Mouse (Mus musculus) gastrocnemius, postnatal 25 days (tissue): ENCODE data around the gene Tanc1. TPM values are rescaled to one million over a fixed set of nuclear protein-coding genes. Genes with fewer than 3 reads are reported as not detected.

Experiments
- DNase-seq: peaks from one replicate; pipeline ENCODE4 v3.0.0; 2022
- total RNA-seq, 2 experiments: library from RNA; stranded (reverse); gene quantifications; 1 replicate in 1 of 2; 2 replicates in 1 of 2; pipeline ENCODE4 v1.2.3; 2021

The Tanc1 gene
- total RNA-seq, 2 experiments from 2014 or later: 6.2 to 7.9 TPM

DNA sequence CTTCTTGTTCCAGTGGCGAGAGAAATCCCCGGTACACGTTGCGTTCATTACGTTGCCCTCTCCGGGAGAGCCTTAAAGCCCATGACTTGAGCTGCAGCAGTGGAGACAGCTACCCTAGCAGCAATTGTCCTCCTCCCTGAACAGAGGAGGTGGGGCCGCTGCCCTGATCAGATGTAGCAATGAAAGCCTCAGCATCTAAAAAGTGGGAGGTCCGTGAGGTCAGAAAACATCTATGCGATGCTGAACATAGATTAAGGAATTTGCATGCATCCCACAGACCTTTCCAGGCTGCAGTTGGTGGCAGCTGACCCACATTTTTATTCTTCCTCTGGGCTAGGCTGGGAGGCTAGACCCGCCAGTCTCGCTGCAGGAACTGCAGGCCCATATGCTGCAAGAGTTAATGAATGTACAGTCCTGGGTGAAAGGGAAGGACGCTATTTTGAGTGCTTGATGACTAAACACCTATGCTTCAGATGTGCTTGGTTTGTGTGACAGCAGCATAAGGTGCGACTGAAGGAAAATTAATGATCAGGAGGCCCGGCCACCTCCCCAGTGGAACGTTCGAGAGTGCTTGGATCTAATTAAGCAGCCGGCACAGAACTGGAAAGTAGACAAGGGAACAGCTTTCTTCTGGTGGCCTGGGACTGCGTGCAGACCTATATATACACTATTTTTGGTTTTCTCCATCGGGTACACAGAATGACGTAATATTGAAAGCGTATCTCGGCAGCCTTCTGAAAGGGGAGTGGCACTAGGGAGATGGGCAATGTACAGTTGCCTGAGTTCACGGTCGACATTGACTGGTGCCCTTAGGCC lies 107.0 kb downstream of the Tanc1 start:
- no peak for DNase-seq

DNA sequence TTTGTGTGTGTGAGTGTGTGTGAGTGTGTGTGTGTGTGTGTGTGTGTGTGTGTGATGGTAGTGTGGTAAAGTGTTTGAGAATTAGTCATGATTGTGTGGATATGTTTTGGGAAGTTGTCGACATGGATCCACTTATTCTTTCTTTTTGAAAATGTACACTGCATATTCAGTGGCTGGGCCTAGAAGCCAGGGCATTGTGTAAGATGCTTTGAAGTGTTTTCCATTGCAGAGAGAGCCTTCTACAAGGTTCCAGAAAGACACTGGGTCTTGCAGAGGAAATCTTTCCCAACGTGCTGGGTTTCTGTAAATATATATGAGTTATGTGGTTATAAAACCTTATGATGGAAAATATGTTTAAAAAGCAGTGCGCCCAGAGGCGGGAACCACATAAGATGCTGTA lies 108.0 kb downstream of the Tanc1 start:
- no peak for DNase-seq

DNA sequence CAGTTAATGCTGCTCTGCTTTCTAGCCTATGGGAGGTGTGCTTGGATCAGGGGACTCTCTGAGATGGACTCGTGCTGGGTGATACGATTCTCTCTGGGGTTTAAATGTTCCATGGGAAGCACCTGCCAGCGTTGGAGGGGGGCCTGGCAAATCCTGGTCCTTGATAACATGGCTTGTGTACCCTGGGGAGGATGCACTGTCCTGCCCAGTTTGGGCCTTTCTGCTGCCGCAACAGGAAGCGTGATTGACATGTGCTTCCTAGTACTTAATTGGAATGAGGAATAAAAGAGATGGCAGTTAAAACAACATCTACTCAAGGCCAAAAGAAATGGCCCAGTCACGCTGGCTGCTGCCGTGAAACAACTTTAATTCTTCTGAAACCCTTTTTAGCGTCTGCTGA lies 109.3 kb downstream of the Tanc1 start:
- peak; percentile 27 for DNase-seq

DNA sequence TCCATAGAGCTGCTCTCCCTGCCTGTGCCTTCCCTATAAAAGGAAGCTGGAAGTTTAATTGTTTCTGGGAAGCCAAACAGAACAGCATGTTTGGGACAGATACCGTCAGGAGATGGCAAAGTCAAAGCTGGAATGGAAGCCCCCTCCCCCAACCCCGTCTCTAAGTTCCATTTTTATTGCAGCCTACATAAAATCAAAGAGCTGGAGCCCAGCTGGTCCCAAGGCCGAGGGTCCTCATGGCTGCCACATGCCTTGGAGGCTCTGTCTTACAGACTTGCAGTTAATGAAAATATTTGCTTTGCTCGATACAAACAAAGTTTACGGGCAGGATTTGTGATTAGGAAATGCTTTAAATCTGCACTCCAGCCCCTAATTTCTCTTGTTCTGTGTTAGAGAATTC lies 109.9 kb downstream of the Tanc1 start:
- DNase-seq: no peak

DNA sequence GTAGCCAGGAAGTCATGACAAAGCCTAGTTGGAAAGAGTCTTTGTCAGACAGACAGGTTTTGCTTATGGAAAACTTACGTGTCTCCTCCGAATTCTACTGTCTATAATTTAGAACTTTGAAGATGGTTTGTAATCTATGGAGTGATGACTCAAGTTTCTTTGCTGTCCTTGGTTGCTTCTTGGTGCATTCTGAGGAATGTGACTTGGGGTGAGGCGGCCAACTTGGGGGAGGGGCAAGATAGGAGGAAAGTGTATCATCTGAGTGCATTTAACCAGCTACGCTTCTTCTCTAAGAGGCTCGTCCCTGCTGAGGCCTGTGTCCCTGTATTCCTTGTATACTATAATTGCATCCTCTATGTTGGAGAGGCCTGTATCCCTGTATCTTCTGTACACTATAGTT lies 111.5 kb downstream of the Tanc1 start:
- no peak for DNase-seq

DNA sequence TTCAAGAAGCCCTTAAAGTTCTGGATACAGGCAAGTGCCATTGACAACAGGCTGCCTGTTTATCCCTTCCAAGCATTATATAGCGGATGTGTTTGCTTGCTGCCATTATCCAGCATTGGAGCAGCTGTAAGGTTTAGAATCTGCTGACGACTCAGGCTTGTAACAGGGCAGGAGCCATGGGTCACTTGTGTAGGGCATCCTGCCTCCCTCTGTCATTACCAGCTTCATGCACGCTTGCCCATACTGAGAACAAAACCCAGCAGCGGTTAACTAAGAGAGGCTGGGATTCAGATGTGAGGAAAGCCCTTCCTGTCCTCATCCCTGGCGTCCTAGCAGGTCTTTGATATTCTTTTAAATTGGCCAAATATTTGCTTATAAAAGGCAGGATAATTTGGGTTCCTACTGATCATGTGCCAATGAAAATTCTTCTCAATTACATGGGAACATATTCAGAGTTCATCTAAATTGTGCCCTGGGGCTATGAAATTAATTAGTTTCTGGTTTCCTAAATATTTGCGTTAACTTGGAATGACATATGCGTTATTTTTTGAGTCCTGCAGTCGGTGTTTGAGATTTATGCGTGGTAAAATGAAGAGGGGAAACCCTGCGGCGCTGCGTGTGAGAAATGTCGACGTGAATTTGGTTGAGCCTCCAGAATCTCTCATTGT lies 113.8 kb downstream of the Tanc1 start:
- DNase-seq: no peak

DNA sequence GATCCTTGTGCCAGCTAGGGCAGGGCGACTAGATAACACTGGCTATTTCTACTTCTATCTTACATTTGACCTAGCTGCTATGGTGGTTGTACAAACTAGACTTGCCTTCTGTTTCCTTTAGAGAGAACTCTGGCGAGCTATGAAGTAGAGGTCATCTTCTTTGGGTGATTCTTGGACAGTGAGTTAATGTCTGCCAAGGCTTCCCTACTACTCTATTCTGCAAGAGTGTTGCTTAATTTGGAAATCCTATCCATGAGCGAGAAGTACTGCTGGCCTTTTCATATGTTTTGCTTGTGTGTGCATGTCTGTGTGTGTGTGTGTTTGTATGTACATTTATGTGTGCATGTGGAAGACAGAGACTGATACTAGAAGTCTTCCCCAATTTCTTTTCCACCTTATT lies 120.0 kb downstream of the Tanc1 start:
- DNase-seq: no peak

DNA sequence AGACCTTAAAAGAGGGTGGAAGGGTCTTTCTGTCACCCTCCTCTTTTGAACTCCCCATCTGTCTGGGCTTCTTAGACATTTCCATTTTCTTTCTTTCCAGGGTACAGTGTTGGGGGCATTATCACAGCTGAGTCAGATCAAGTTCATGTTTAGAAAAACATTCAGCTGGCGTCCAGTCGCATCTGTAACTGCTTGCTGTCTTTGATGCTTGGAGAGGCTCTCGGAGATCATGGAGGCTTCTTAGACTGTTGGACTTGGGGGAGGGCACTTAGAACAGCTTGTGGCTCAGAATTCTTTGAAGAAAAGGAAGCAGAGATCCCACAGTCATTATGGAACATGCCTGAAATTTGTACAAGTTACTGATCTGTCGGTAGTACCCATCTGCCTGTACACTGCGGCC lies 121.6 kb downstream of the Tanc1 start:
- DNase-seq: no peak

DNA sequence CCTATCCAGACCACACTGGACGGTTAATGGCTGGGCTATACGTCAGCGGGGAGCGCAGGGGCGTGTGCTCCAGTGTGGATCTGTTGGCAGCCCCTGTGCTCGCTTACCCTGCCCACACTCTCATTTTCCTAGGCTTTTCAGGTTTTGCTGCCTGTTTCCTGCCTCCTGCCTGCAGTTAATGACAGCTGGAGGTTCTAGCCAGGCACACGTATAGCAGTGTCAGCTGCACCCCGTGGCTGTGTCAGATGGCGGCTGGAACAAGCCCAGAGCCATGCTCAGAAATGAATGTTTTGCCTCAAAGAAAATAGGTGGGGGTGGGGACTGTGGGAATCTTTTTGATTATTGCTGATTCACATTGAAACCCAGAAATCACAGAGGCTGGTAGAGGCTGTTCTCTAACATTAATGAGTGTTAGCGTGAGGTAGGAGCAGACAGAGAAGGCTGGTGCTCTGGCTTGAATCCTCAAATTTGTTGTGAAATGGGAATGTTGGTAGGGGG lies 124.6 kb downstream of the Tanc1 start:
- no peak for DNase-seq

DNA sequence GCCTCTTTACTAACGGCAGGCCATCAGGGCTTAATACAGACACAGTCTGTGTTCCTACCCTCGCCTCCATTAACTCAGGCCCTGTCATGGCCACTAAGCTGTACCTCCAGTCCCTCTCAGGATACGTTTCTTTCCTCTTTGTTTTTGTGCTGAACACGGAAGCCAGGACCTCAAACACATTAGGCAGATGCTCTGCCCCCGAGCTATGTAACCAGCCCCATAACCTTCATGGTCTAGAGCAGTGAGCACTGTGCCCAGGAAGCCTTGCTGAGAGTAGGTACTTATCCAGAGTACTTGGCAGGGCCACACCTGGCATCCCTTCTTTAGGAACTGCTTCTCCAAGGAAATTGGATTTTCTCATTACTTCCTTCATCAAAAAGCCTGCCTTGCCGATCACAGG lies 125.5 kb downstream of the Tanc1 start:
- DNase-seq: no peak

DNA sequence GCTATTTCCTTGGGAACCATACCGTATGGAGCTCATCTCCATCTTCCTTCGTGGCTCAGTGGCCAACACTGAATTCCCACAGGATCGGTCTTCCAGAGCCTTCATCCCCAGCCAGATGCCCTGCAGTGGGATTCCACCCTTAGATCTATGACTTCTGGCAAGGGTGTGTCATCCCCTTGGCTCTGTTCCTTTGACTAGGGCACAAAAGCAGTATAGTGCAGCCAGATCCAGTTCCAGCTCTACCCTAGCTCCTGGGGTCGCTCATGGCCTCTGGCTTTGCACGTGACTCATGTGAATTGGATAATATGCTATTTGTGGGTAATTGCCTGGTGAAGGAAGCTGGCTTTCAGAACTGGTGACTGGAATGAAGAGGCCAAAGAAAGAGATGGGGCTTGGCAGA lies 126.5 kb downstream of the Tanc1 start:
- no peak for DNase-seq

DNA sequence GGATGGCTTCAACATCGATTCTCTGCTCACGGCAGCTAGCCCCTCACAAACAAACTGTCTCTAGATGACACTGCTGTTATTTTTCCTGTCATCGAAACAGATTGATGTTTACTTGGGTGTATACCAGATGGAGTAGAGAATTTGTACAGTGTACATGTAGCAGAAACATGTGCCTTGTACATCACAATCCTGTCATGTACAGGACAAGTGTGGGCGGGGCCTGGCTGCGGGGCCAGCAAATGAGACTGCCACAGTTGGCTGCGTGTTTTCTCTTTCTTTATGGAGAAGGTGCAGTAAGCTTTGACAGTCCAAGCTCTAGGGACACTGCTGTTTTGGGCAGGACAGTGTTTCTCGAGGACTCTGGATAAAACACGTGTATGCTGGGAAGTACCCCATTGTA lies 127.2 kb downstream of the Tanc1 start:
- DNase-seq: no peak

DNA sequence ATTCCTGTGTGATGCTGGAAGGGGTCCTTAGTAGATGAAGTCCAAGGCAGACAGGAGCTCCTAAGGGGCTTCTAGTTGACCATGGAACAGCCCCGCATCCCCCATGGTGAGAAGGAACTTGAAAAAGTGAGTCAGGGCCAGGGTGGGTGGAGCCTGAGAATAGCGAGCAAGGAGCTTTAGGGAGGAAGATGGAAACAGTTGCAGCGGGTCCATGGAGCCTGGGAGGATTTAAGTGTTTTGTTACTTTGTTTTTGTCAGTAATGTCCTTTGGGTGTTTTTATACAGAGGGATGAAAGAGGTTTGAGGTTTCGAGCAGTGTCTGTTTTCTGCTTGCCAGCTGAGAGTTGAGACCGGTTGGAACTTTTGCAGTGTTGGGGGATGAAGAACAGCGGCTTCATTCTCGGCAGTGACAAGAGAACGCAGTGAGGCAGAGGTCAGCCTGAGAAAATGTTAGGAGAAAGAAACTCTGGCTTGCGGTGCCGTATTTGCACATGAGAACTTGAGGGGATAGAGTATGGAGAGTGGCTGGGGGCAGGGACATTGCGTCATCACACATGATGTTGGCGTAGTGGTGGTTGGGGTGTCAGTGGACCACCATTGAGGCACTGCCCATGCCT lies 130.8 kb downstream of the Tanc1 start:
- DNase-seq: no peak

DNA sequence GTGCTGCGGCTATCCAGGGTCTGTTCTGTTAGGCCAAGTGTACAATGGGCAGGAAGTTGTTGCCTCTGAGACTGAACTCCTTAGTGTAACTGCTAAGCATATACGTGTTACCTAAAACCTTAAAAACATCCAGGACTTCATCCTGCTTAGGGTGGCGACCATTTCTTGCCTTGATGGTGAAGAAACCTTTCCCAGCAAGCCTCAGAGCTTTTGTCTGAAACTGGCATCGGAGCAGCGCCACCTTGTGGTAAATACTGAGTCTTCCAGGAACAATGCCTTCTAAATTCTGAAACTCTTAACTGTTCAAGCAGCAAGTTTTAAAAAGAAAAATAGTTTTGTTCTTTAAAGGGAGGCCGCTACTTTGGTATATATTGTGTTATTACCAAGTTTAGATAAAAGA lies 133.6 kb downstream of the Tanc1 start:
- DNase-seq: no peak

DNA sequence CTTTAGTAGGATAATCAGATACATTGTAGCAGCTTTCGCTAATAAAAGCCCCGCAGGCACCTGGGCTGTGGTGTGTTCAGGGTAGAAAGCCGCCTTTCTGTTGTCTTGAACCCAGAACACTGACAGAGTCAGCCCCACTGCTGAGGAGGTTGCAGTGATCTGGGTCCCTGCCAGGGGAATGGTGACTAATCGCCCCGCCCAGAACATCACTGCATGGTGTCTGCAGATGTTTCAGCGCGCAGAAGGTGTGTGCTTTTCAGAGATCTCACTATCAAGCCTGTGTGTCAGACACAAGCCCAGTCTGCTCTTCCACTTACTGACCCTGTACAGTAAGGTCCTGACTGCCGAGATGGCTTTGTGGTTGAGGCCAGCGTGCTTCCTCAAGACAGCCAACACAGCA lies 134.2 kb downstream of the Tanc1 start:
- DNase-seq: no peak

DNA sequence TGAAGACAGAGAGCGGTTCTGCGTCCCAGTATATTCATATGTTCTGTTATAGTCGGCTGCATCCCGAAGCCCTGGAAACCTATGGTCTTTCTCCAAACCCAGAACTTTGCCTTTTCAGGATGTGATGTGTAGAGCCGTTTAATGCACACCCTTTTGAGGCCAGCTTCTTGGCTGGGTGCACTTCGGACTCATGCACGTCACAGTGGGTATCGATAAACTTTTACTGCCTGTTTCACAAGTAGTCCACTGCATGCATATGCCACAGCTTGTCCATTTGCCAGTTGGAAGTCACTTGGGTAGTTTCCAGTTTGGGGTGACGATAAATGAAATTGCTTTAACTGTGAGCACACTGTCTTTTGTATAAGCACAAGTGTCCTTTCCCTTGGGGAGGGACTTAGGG lies 135.9 kb downstream of the Tanc1 start:
- no peak for DNase-seq

DNA sequence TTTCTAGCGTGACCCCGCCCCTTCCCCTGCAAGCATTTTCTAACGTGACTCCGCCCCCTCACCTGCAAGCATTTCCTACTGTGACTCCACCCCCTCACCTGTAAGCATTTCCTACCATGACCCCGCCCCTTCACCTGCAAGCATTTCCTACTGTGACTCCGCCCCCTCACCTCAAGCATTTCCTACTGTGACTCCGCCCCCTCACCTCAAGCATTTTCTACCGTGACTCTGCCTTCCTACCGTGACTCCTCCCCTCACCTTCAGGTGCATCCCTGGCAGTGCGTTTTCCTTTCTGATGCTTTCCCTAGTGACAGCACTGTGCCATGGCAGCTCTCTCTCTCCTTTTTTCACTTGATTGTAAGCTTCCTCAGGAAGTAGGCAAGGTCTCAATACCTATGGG lies 137.5 kb downstream of the Tanc1 start:
- no peak for DNase-seq

DNA sequence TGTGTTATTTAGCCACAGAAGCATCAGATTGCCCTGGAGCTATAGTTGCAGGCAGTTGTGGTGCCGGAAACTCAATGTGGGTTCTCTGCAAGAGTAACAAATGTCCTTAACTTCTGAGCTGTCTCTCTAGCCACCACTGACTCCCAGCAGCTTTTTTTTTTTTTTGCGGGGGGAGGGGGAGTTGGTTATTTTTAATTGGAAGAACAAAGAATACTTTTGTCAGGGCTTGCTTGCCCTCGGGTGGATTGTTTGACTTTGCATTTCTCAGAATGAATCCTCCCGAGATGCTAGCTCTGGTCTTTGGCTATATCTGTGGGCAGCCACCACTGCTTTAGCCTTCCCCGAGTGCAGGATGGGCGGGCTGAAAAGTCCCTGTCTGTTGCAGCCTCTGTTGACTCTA lies 139.3 kb downstream of the Tanc1 start:
- DNase-seq: no peak

DNA sequence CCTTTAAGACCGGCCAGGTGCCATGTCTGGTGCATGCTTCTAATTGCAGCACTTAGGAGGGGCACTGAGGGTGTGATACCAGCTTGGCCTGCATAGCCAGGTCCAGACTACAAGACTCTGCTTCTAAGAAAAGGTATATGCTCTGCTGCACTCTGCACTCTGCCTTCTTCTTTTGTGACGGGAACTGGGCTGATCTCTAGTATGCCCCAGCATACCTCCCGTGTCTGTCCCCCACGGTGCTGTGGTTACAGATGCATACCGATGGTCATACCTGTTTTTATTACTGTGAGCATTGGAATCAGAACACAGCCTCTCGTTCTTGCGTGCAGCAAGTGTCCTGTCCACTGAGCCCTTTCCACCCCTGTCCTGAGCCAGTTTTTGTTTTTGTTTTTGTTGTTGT lies 140.3 kb downstream of the Tanc1 start:
- DNase-seq: no peak

DNA sequence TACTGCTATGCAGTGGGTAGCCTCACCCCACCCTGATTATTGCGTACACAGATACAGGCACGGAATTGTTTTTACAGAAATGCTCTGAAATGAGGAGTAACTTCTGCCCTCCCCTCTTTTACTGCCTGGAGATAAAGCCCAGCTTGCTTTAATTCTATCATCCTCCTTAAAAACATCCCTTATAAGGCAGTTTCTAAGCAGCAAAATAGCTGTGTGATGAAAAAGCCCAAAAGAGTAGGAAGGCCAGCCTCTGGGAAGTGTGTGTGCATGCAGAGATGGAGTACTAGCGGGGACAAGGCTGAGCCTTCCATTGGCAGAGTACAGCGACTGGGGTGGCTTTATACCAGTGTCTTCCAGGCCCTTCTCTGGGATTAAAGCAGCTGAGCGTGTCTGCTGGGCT lies 140.9 kb downstream of the Tanc1 start:
- no peak for DNase-seq

DNA sequence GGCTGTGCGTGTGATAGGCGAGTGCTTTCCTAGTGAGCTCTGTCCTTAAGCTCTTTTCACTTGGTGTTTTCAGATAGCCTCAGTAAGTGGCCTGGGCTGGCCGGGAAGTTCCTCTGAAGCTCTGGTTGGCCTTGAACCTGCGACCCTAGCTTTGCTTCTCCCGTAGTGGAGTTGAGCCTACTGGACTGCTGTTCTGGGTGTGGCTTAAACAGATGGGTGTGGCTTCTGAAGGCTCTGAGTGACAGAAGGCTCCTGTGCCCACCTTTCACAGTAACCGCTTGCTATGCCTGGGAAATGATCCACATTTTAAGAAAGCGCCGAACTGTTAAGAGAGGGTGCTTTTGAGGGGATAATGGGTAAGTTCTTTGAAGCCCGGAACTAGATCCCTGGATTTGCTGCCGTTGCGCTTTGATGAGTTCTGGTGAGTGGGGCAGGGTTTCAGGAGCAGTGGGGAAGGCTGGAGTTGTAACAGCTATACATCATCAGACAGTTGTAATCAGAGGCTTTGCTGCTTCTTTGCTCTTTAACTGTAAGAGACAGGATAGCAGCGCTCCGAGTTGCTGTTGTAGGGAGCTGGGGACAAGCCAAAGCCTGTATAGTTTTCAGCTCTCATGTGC lies 144.4 kb downstream of the Tanc1 start:
- DNase-seq: no peak

DNA sequence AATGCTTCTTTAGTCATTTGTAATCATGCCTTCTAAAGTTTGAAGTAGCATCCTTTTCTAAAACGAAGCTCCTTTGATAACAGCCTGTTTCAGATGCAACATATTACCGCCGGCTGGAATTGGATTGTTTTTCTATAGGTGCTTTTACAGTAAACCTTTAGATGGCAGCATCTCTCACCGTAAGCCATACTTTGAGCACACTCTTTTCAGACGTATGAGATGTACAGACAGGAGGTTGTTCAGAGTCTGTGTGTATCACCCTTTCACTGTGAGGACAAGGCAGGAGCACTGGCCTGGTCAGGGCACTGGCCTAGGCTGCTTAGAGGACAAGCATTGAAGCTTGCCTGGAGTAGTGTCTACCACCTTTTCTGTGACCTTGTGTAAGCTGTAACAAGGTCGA lies 145.2 kb downstream of the Tanc1 start:
- no peak for DNase-seq
